Mouse (Mus musculus) heart, adult 11 months (tissue): ENCODE results near the gene Plagl1.

Experiments
- DNase-seq: peaks from one replicate; pipeline ENCODE4 v3.0.0; 2022

The Plagl1 gene

DNA sequence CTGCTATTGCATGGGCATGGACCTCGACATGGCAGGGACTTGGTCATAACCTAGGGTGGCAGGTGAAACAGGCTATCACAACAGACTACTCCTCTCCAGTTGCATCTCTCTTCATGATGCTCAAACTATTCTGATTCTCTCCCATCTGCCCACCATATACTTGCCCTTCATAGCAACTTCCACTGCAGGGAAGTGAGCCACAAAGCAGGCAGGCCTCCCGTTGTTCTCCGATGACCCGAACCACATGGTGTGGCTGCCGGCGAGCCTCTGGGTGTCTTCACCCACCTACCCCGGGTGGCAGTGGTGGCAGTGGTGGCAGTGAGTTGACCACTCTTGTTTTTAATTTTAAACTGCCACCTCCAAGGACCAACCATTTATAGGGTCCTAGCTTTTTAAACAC, 75.4 kb downstream of the Plagl1 start:
- DNase-seq = peak; percentile 75

DNA sequence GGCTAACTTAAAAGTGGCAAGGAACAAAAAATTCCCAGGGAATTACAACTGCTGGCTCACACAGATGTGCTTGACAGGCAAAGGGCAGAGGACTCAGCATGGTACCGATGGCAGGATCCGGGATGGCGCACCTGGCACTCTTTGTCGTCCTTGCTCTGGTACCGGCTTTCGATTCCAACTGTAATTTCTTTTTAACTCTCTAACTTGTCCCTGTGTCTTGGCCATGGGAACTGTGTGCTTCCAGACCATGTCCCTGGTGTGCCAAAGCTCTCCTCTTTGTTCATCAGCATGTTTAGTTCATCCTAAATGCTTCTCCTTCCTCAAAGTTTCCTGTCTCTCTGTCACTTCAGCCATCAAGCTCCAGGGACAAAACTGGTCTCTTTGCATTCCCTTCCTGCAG, 77.6 kb downstream of the Plagl1 start:
- DNase-seq = peak; percentile 60

DNA sequence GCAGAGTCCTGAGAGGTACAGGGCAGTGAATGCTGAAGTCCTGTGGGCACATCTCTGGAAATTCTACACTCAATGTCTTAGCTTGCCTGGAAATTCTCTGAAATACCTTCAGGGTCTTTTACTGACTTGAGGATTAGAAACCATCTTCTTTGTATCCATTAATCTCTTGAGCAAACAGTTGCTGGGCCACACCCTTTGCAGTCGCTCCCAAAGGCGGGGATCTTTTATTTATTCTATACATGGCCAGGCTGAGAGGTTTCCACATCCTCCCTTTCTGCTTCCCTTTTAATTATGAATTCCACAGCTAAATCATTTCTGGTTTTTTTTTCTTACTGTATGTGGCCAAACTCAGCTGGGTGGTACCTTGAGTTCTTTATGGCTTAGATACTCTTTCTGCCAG, 80.1 kb downstream of the Plagl1 start:
- DNase-seq = peak; percentile 39

DNA sequence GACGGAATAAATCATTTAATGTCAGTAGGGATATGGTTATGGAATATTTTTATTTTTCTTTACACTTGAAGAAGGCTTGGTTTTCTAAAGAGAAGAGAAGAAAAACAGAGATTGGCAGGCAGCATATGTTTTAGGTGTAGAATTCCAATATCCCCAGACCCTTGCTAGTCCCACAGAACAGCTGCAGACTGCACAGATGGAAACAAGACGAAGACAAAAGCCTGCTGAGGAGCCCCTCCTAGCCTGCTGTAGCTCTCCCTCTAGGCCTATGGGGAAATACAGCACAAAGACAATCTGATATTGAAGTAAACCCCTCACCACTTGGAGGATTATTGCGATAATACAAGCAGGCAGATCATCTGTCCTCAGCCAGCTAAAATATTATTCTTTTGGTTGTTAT, 90.1 kb downstream of the Plagl1 start:
- no peak for DNase-seq

DNA sequence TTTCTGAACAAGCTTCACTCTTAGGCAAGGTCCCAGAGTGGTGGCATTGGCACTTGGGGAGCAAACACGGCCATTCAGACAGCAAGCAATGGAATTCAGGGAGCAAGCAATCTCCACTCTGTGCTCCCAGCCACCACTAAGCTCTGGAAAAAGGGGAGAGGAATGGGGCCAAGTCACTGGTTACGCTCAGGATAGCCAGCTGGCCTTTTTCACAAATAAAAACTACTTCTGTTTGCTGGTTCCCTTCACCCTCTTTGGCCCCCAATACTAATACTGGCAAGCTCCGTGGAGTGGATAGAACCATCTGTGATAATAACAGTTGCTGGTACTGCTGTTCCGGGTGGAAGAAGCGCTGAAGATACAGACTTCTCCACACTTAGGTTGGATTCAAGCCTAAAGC, 91.0 kb downstream of the Plagl1 start:
- DNase-seq = peak; percentile 79

DNA sequence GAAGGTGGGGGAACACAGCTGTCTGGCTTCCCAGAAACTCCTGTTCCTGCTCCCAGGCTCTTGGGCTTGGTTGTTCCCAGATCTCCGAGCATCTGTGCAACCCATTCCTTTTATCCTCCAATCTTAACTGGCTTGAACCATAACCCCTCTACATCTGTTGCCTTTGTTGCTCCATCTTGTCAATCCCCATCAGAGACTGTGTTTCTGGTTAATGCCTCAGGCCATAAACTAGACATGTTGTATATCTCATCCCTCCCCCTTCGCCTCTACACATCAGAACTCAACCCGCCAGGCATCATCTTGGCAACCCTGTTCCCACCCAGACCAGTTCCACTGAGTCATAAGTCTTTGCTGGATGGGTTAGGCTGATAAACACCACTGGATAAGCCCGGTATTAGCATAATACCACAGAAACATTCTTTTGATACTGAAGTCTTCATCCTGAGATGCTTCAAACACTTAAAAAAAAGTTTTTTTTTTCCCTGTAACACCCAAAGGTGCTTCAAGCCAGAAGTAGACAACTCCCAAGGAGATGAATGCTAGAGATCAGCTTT, 92.6 kb downstream of the Plagl1 start:
- DNase-seq = no peak

DNA sequence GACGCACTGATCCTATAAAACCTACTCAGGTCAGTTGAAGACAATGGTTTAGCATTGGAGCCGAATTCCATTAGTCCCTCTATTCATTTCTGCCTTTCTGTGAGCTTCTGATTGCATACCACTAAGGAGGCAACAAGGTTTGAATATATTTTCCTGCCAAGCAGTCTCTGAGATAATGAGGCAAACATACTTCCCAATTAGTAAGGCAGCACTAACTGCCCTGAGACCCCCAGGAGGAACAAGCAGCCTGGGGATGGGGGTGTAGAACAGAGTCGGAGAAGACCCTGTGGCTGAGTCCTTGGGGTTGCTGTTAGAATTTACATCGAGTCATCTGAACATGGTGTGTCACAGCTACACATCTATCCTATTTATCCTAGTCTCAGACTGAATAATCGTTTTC, 95.1 kb downstream of the Plagl1 start:
- no peak for DNase-seq

DNA sequence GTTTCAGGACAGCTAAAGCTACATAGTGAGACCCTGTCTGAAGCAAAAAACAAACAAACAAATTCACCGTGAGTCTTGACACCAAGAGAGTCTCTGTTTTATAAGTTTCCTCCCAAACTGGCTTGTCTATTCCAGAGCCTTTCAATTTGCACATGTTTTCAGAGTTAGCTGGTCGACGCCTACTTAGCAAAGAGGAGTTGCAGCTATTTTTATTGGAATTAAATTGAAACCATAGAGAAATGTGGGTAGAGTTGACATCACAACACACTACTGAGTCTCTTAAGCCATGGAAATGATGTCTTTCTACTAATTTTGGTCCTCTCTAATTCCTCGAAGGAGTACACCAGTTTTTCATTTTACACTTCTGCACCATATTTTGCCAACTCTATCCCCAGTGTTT, 100.6 kb downstream of the Plagl1 start:
- no peak for DNase-seq

DNA sequence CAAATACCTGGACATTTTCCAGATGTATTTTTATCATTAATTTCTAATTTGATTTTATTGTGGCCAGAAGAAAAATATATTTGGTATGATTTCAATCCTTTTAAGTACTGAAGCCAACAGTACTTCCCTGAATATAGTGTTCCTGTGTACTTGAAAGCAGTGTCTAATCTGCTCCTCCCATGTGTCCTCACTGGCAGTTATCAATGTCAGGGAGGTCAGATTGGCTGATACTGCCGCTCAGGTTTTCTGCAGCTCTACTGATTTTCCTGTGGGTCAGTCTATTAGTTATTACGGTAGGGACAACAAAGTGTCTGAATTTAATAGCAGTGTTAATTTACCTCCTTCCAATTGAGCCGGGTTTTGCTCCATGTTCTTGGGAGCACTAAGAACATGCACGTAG, 101.7 kb downstream of the Plagl1 start:
- DNase-seq = no peak

DNA sequence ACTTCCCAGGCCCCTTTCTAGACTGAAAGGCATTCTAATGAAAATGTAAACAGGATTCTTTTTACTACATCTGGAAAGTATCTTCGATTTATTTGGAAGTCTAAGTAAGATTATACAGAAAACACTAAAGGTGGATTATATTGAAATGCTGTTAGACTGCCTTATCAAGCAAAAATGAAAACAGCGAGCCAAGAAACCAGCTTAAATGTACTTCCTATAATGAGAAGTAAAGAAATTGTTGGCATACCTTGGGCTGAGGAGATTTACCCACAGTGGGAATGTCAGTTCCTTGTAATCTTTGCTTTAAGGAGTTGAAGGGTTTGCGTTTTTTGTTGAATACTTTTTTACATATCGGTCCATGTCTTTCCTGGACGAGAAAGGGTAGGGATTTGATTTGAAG, 108.2 kb downstream of the Plagl1 start:
- no peak for DNase-seq

DNA sequence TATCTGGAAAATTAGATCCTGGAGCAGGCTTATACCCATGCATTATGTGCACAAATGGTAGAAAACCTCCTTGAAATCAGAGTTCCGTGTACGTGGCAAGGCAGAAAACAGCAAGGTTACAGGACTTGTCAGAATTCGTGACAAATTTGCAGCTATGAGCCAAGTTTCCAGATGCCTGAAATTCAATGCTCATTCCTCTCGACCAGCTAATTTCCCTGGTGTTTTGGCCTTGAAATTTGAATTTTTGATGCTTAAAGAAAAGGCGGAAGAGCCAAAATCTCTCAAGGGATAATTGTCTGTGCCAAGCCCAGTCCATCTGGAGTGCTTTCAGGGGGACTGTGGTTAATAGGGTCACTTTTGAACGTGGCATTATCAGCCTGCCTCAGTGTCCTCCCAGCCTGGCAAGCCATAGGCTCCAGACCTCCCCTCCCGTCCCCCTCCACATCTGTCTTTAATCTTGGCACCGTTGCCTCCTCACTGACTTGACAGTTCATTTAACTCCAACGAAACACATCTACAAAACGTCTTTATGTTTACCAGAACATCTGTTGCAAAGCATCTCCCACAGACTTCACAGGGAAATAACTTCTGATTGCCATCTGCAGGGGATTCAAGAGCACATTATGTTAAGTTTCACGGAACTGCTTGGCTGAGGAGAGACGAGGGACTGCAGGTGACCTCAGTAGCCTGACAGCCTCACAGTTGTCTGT, 110.6 kb downstream of the Plagl1 start:
- DNase-seq = peak; percentile 78

DNA sequence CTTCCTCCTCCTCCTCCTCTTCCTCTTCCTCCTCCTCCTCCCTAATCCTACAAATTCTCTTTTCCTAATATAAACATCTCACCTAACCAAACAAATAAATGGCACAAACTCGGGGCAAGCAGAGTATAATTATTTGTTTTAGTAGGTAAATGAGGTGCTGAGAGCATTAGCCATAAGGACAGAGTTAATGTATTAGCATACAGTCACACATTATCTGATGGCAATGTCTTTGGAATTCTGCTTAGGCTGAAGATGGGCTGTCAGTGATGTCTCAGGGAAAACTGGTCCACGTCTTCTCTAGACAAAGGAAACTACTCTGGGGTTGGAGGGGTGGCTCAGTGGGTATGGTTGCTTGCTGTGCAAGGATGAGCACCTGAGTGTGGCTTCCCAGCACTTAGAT, 111.2 kb downstream of the Plagl1 start:
- peak; percentile 36 for DNase-seq

DNA sequence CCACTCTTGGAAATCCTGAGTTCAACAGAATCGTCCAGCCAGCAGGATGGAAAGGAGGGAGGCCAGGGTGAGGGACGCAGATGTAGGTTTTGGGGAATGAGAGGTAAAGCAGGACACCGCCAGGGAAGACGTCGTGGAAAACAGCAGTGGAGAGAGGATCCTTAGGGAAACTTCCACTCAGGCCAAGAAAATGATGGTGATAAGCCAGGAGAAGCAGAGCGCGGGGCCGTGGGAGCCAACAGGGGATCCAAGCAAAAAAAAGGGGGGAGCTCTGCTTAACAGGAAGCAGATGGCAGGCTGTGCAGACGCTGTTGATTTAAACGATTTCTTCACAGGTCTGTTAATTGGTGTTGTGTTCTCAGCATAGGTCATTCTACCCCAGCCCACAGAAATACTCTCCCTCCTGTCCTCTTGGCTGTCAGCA, 112.5 kb downstream of the Plagl1 start:
- peak; percentile 86 for DNase-seq

DNA sequence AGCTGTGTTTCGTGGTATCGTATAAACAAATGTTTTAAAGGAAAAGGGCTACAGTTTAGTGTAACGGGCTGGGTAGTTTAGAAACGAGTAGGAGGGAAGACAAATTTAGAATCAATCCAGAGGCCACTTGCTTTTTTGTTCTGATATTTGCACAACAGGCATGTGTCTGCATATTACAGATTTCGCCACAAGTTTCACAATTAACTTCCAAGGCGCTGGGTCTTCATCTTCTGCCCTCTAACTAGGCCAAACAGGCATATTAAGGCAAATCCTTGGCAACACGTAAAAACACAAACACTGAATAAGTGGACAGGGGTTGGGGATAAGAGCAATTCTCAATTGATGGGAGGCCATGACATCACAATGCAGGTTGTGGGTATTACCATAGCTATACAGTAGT, 115.6 kb downstream of the Plagl1 start:
- peak; percentile 40 for DNase-seq

DNA sequence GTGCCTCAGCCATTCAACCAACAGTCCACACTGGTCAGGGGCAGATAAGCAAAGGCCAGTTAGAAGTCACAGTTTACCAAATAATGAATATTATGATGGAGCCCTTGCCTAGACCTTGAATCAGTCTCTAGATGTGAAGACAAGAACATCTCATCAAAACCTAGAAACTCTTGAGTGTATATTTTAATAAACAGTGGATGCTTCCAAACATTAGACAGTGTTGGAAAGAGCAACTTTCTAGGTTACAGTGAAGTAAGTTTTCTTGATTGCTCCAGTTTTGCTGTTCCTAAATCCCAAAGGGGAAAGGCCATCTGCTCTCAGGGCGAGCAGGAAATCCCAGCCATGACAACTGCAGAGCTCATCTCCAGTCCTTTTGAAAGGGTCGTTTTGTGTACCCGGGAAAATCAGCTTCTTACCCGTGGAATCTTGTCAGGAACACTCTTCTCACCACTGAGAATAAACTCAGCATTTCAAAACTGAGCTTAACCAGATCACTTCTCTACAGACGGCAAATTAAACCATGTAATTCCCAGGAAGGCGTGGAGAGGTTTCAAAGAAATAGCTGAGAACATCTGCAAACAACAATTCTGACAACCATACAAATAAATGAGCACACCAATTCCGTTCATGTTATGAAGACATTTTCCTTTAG, 117.8 kb downstream of the Plagl1 start, which contains the start of gene Zc2hc1b:
Gene Zc2hc1b, minus strand, starts transcription at position 51 of the 652 bp plus-strand sequence.
- peak; percentile 56 for DNase-seq

DNA sequence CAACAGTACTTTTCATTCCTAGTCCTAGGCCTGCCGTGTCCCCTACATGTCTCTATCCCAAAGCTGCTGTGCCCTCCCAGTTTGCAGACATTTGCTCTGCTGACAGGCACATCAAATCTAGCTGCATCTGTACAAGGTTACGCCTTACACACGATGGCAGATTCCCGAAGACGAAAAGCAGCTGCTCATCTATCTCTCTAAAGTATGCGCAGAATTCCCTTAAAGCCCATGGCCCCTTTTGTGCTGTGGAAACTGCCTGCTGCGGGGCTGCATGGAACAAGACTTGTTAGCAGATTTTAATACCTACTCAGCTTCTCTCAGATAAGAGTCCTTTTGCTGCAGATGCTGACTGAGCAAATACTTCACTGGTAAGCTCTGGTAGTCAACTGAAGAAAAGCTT, 119.9 kb downstream of the Plagl1 start:
- peak; percentile 45 for DNase-seq
